Mouse (Mus musculus): Measurements from ENCODE around the gene Zfp618.

The Zfp618 gene

GRCm38 (mm10) chr4:63032581-63033006 lies 67.2 kb downstream of the Zfp618 start:
- 89% methylated on average over 9 of the region's 9 CpGs for WGBS

- WGBS = 61% methylated on average over 5 of the region's 5 CpGs
Measured at GRCm38 (mm10) chr4:63033724-63034123, 68.4 kb downstream of the Zfp618 start.

- 93% methylated on average over 7 of the region's 7 CpGs for WGBS
Measured at GRCm38 (mm10) chr4:63035991-63036390, 70.6 kb downstream of the Zfp618 start.

GRCm38 (mm10) chr4:63036790-63037189 lies 71.4 kb downstream of the Zfp618 start:
- whole genome bisulfite sequencing = 96% methylated on average over 5 of the region's 5 CpGs

GRCm38 (mm10) chr4:63037555-63037954 lies 72.2 kb downstream of the Zfp618 start:
- 71% methylated on average over 4 of the region's 4 CpGs for WGBS

GRCm38 (mm10) chr4:63038265-63038664 lies 72.9 kb downstream of the Zfp618 start:
- WGBS = 63% methylated on average over 2 of the region's 2 CpGs

- WGBS = 93% methylated on average over 10 of the region's 10 CpGs
Measured at GRCm38 (mm10) chr4:63038937-63039336, 73.6 kb downstream of the Zfp618 start.

- WGBS = 91% methylated on average over 3 of the region's 3 CpGs
Measured at GRCm38 (mm10) chr4:63048606-63049005, 83.2 kb downstream of the Zfp618 start.

- WGBS = 43% methylated on average over 4 of the region's 4 CpGs
Measured at GRCm38 (mm10) chr4:63050319-63050676, 84.9 kb downstream of the Zfp618 start.

- 80% methylated on average over 4 of the region's 4 CpGs for WGBS
Measured at GRCm38 (mm10) chr4:63050949-63051348, 85.6 kb downstream of the Zfp618 start.

- 74% methylated on average over 7 of the region's 7 CpGs for WGBS
Measured at GRCm38 (mm10) chr4:63051940-63052661, 86.7 kb downstream of the Zfp618 start.

- 77% methylated on average over 2 of the region's 2 CpGs for WGBS
Measured at GRCm38 (mm10) chr4:63052662-63053033, 87.3 kb downstream of the Zfp618 start.

GRCm38 (mm10) chr4:63055216-63055745 lies 89.9 kb downstream of the Zfp618 start:
- 85% methylated on average over 10 of the region's 10 CpGs for WGBS

- 66% methylated on average over 7 of the region's 7 CpGs for WGBS
Measured at GRCm38 (mm10) chr4:63056641-63057415, 91.5 kb downstream of the Zfp618 start.

- 67% methylated on average over 5 of the region's 5 CpGs for WGBS
Measured at GRCm38 (mm10) chr4:63057581-63057980, 92.2 kb downstream of the Zfp618 start.

GRCm38 (mm10) chr4:63058686-63059085 lies 93.3 kb downstream of the Zfp618 start:
- WGBS = 96% methylated on average over 4 of the region's 4 CpGs

- 82% methylated on average over 6 of the region's 6 CpGs for WGBS
Measured at GRCm38 (mm10) chr4:63060358-63060757, 95.0 kb downstream of the Zfp618 start.

- WGBS = 98% methylated on average over 6 of the region's 6 CpGs
Measured at GRCm38 (mm10) chr4:63061411-63061810, 96.0 kb downstream of the Zfp618 start.

- 96% methylated on average over 4 of the region's 4 CpGs for WGBS
Measured at GRCm38 (mm10) chr4:63063360-63063759, 98.0 kb downstream of the Zfp618 start.

- 91% methylated on average over 9 of the region's 9 CpGs for WGBS
Measured at GRCm38 (mm10) chr4:63064911-63065310, 99.5 kb downstream of the Zfp618 start.

GRCm38 (mm10) chr4:63066796-63067195 lies 101.4 kb downstream of the Zfp618 start:
- 95% methylated on average over 4 of the region's 4 CpGs for WGBS

GRCm38 (mm10) chr4:63067822-63068221 lies 102.4 kb downstream of the Zfp618 start:
- WGBS = 64% methylated on average over 6 of the region's 6 CpGs
